ENCODE assay signal across 8 mouse cellular contexts in the genomic region with DNA sequence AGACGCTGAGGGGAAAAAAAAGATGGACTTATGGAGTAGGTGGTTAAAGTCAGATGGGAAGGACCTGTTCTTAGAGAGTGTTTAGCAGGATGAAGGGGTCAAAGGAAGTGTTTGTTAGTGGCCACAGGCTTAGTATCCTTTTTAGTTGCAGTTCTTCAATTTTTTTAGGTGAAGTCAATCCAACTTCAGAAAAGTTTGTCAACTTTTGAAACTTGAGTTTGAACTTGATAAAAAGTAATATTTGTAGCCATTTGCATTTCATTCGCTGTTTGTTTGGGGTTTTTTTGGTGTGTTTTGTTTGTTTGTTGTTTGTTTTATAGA. TPM values are rescaled to one million over a fixed set of nuclear protein-coding genes. Genes with fewer than 3 reads are reported as not detected.
DNase-seq lines count a peak whose midpoint lies in the region; ATAC-seq lines count a peak whose summit lies in the region.

No protein-coding gene starts in this region.

- H3K36me3 ChIP-seq in erythroblast, embryonic 14.5 days (ENCODE audit: control insufficient read depth), result no peaks in the 10 kb centered on the region; the same call in 1 of the 2 replicates
- H3K36me3 ChIP-seq in neural tube, embryonic 11.5 days (ENCODE audit: control insufficient read depth, insufficient read depth, low read length), result no peaks in the 10 kb centered on the region
- H3K36me3 ChIP-seq in limb, embryonic 15.5 days, result peaks cover 6% of the 10 kb centered on the region; the same call in 1 of the 2 replicates
- peaks cover 7% of the 10 kb centered on the region; the same call in 1 of the 2 replicates for H3K36me3 ChIP-seq in stomach, embryonic 15.5 days

- no peak for DNase-seq in neural tube, embryonic 11.5 days (ENCODE audit: low spot score)
- no peak for DNase-seq in neural tube, embryonic 10.5 days (ENCODE audit: extremely low spot score, low spot score)
- DNase-seq in adrenal gland, adult 2 months, result no peak

- H3K27me3 ChIP-seq in erythroblast, embryonic 14.5 days (ENCODE audit: control insufficient read depth), result no peaks in the 10 kb centered on the region
- H3K27me3 ChIP-seq in neural tube, embryonic 11.5 days (ENCODE audit: control insufficient read depth, insufficient read depth, low read length), result no peaks in the 10 kb centered on the region
- H3K27me3 ChIP-seq in limb, embryonic 15.5 days, result no peaks in the 10 kb centered on the region
- H3K27me3 ChIP-seq in stomach, embryonic 15.5 days (replicated peaks), result no peaks in the 10 kb centered on the region

- peak overlapping the region; percentile 75 for H3K4me3 ChIP-seq in erythroblast, embryonic 14.5 days (replicated peaks)
- H3K4me3 ChIP-seq in neural tube, embryonic 11.5 days (ENCODE audit: low read depth, low read length), result peak overlapping the region; percentile 77; the same call in 1 of the 2 replicates
- peak overlapping the region; percentile 99 for H3K4me3 ChIP-seq in limb, embryonic 15.5 days
- peak overlapping the region; percentile 98 for H3K4me3 ChIP-seq in stomach, embryonic 15.5 days (replicated peaks)

- WGBS in neural tube, embryonic 11.5 days, result 54% methylated on average over 2 of the region's 2 CpGs
- 50% methylated on average over 2 of the region's 2 CpGs for WGBS in limb, embryonic 15.5 days
- 51% methylated on average over 2 of the region's 2 CpGs for WGBS in stomach, embryonic 15.5 days

- H3K9me3 ChIP-seq in erythroblast, embryonic 14.5 days (ENCODE audit: control insufficient read depth, low read length), result no peaks in the 10 kb centered on the region
- no peaks in the 10 kb centered on the region for H3K9me3 ChIP-seq in neural tube, embryonic 11.5 days (ENCODE audit: control insufficient read depth, low read length)
- H3K9me3 ChIP-seq in limb, embryonic 15.5 days, result no peaks in the 10 kb centered on the region
- no peaks in the 10 kb centered on the region for H3K9me3 ChIP-seq in stomach, embryonic 15.5 days

- no peak overlapping the region; the same call in 1 of the 2 replicates for H3K9ac ChIP-seq in neural tube, embryonic 11.5 days (ENCODE audit: low read length)
- no peak overlapping the region for H3K9ac ChIP-seq in limb, embryonic 15.5 days
- 0 out of 2 replicates have a peak overlapping the region, but pooled peaks have one; percentile 93 for H3K9ac ChIP-seq in stomach, embryonic 15.5 days

- peaks cover 14% of the 10 kb centered on the region for H3K4me1 ChIP-seq in erythroblast, embryonic 14.5 days (ENCODE audit: control insufficient read depth)
- H3K4me1 ChIP-seq in neural tube, embryonic 11.5 days (ENCODE audit: control insufficient read depth, insufficient read depth, low read length), result peaks cover 3% of the 10 kb centered on the region
- H3K4me1 ChIP-seq in limb, embryonic 15.5 days, result peaks cover 14% of the 10 kb centered on the region
- H3K4me1 ChIP-seq in stomach, embryonic 15.5 days, result peaks cover 14% of the 10 kb centered on the region; the same call in 1 of the 2 replicates

- no peak for ATAC-seq in erythroblast, adult 5-6 weeks (replicated peaks; ENCODE audit: low FRiP score, poor library complexity, severe bottlenecking)
- no peak for ATAC-seq in neural tube, embryonic 11.5 days (ENCODE audit: insufficient read depth, low FRiP score, low TSS enrichment)
- no peak for ATAC-seq in limb, embryonic 15.5 days (ENCODE audit: insufficient number of reproducible peaks, low FRiP score, low TSS enrichment, low read depth)
- ATAC-seq in stomach, embryonic 15.5 days (ENCODE audit: insufficient read depth, low FRiP score, low read depth), result no peak
- ATAC-seq in erythroid progenitor cell, adult 5-6 weeks (replicated peaks; ENCODE audit: low FRiP score, poor library complexity, severe bottlenecking), result no peak

- no peak overlapping the region for H3K27ac ChIP-seq in neural tube, embryonic 11.5 days (ENCODE audit: low read depth, low read length)
- no peak overlapping the region for H3K27ac ChIP-seq in limb, embryonic 15.5 days
- peak overlapping the region; percentile 98; the same call in 1 of the 2 replicates for H3K27ac ChIP-seq in stomach, embryonic 15.5 days

- peak overlapping the region; percentile 91 for H3K4me2 ChIP-seq in neural tube, embryonic 11.5 days (ENCODE audit: low read depth)
- peak overlapping the region; percentile 85 for H3K4me2 ChIP-seq in limb, embryonic 15.5 days
- peak overlapping the region; percentile 87 for H3K4me2 ChIP-seq in stomach, embryonic 15.5 days

RNA-seq across cellular contexts. Expression of gene Fam214a, which starts 1.2 kb away (rescaled TPM):
- not detected in 2 replicates for polyA plus RNA-seq in erythroblast, embryonic 14.5 days (2012)
- total RNA-seq in erythroblast, adult 5-6 weeks (2015; ENCODE audit: low replicate concordance), result 1.0 and 3.8 TPM in 2 replicates
- 1.3 and 2.8 TPM in 2 replicates for total RNA-seq in erythroblast, adult 5-6 weeks (2017; ENCODE audit: low replicate concordance)
- 13.6 and 14.8 TPM in 2 replicates for polyA plus RNA-seq in neural tube, embryonic 11.5 days (2014; fragmentation: Nextera tagmentation; extraction: Ambion mirVana)
- polyA plus RNA-seq in limb, embryonic 15.5 days (2015; fragmentation: Nextera tagmentation; extraction: Ambion mirVana), result 11.1 and 11.3 TPM in 2 replicates
- polyA plus RNA-seq in stomach, embryonic 15.5 days (2015; fragmentation: Nextera tagmentation; extraction: Ambion mirVana), result 9.1 and 10.0 TPM in 2 replicates
- total RNA-seq in adrenal gland, adult 2 months (2021), result 10 to 100 TPM; 80.1 to 86.7 TPM
- 16.7 and 21.1 TPM in 2 replicates for polyA plus RNA-seq in adrenal gland, adult 2 months (2012; rRNA removed)
- total RNA-seq in erythroid progenitor cell, adult 5-6 weeks (2015; ENCODE audit: low replicate concordance), result 4.6 and 4.7 TPM in 2 replicates
- total RNA-seq in erythroid progenitor cell, adult 5-6 weeks (2017; ENCODE audit: low replicate concordance), result 1.0 and 2.3 TPM in 2 replicates

Comparison
In these comparisons a context has a peak if more than half of its experiments do, and no peak if none do; other contexts are left out.
1. RNA of gene Fam214a, which starts 1.2 kb away (polyA plus RNA-seq): 16.7 to 21.1 TPM in adrenal gland, adult 2 months, 13.6 to 14.8 TPM in neural tube, embryonic 11.5 days, 11.1 to 11.3 TPM in limb, embryonic 15.5 days and 9.1 to 10.0 TPM in stomach, embryonic 15.5 days; not detected in erythroblast, embryonic 14.5 days; every median in the first group is over 10 times any median in the second.
2. Peak in every context shown above with its lines, with median percentiles within 50 percentile points of each other: H3K4me3 ChIP-seq and H3K4me2 ChIP-seq.